Mouse (Mus musculus): Measurements from ENCODE around the gene Hs6st3. TPM values are rescaled to one million over a fixed set of nuclear protein-coding genes. Genes with fewer than 3 reads are reported as not detected.

Gene Hs6st3
- polyA plus RNA-seq, 1 experiment from 2014 or later = 0.16 TPM

GRCm38 (mm10) chr14:119849338-119849737 lies 711.2 kb downstream of the Hs6st3 start:
- H3K27me3 ChIP-seq (ENCODE audit: low read depth, poor library complexity, severe bottlenecking) = no peaks in the 10 kb centered on the region
- no peak overlapping the region for H3K27ac ChIP-seq
- WGBS = 90% methylated on average over 7 of the region's 7 CpGs
- peaks cover 7% of the 10 kb centered on the region for H3K4me1 ChIP-seq
- no peaks in the 10 kb centered on the region for H3K9me3 ChIP-seq (replicated peaks)
- H3K4me3 ChIP-seq = no peak overlapping the region
- H3K36me3 ChIP-seq = no peaks in the 10 kb centered on the region
- no peak for DNase-seq (ENCODE audit: low spot score)

DNA sequence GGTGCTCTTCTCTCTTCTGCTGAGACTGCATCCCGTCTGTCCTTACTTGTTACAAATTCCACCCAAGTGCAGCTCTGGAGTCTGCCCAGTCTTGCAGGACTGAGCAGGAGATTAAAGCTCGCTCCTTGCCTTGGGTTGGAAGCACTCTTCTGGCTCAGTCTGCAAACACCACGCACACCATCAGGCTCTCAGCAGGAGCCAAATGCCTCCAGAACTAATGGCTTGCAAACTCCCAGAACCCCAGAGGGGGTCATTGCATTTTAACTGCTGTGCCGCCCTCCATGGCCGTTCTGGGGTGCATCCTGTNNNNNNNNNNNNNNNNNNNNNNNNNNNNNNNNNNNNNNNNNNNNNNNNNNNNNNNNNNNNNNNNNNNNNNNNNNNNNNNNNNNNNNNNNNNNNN lies 714.0 kb downstream of the Hs6st3 start:
- Histone ChIP-seq H3K27me3 (ENCODE audit: low read depth, poor library complexity, severe bottlenecking) (no peaks in the 10 kb centered on the region), H3K4me1 (peaks cover 7% of the 10 kb centered on the region), H3K4me3 (0 out of 2 replicates have a peak overlapping the region, but pooled peaks have one; percentile 15), H3K36me3 (no peaks in the 10 kb centered on the region), H3K9me3 (replicated peaks) (no peaks in the 10 kb centered on the region), H3K27ac (no peak overlapping the region)
- DNase-seq (ENCODE audit: low spot score) = no peak
- WGBS = 6% methylated on average over 5 of the region's 5 CpGs

GRCm38 (mm10) chr14:119857338-119858291 lies 719.5 kb downstream of the Hs6st3 start:
- Histone ChIP-seq H3K4me1 (no peaks in the 10 kb centered on the region), H3K36me3 (no peaks in the 10 kb centered on the region), H3K27me3 (ENCODE audit: low read depth, poor library complexity, severe bottlenecking) (no peaks in the 10 kb centered on the region), H3K4me3 (no peak overlapping the region), H3K9me3 (replicated peaks) (no peaks in the 10 kb centered on the region), H3K27ac (no peak overlapping the region)
- WGBS = 76% methylated on average over 23 of the region's 23 CpGs
- no peak for DNase-seq (ENCODE audit: low spot score)

DNA sequence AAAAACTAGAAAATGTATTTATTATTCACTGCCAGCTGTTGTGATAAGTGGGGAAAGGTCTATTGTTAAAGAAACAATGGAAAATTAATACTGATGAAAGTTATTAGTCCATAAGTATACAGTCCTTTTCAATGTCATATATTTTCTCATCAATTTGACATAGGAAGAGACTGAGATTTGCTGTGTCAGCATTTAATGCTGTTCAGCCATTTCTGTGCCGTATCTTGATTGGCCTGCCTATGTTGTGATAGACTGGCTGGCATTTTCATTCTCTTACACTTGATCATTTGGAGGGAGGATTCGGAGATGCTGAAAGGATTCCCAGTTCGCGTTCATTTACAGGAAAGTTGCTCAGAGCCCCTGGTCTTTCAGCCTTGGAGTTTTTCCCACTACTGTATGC lies 735.5 kb downstream of the Hs6st3 start:
- no peaks in the 10 kb centered on the region for H3K9me3 ChIP-seq (replicated peaks)
- H3K36me3 ChIP-seq = no peaks in the 10 kb centered on the region
- H3K27ac ChIP-seq = no peak overlapping the region
- no peak overlapping the region for H3K4me3 ChIP-seq
- DNase-seq (ENCODE audit: low spot score) = no peak
- WGBS = 93% methylated on average over 4 of the region's 4 CpGs
- H3K27me3 ChIP-seq (ENCODE audit: low read depth, poor library complexity, severe bottlenecking) = no peaks in the 10 kb centered on the region
- no peaks in the 10 kb centered on the region for H3K4me1 ChIP-seq

DNA sequence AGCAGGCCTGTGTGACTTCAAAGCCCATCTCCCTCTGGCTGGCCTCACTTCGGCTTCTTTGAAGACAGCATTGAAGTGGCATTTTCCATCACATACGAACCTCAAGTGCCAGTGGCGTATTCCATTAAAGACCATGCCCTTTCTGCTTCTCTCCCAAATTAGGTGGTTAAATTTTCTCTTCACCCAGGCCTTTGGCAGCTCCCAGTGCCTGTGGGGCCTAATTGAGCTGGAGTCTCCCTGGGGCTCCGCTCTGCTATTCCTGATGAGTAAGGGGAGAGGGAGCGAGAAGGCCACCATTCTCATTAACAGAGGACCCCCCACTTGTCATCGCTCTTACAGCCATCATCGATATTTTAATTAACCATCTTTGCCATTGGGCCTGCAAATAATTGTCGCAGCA lies 754.8 kb downstream of the Hs6st3 start:
- 74% methylated on average over 8 of the region's 8 CpGs for WGBS
- H3K27me3 ChIP-seq (ENCODE audit: low read depth, poor library complexity, severe bottlenecking) = no peaks in the 10 kb centered on the region

GRCm38 (mm10) chr14:119895097-119895496 lies 757.0 kb downstream of the Hs6st3 start:
- no peaks in the 10 kb centered on the region for H3K27me3 ChIP-seq (ENCODE audit: low read depth, poor library complexity, severe bottlenecking)
- 88% methylated on average over 8 of the region's 8 CpGs for WGBS
- H3K4me1 ChIP-seq = peaks cover 7% of the 10 kb centered on the region; the same call in 1 of the 2 replicates
- DNase-seq (ENCODE audit: low spot score) = no peak
- H3K36me3 ChIP-seq = no peaks in the 10 kb centered on the region
- H3K27ac ChIP-seq = no peak overlapping the region
- H3K4me3 ChIP-seq = no peak overlapping the region
- no peaks in the 10 kb centered on the region for H3K9me3 ChIP-seq (replicated peaks)

More for the DNA sequence above, 754.8 kb downstream of the Hs6st3 start:
- H3K36me3 ChIP-seq = no peaks in the 10 kb centered on the region
- H3K4me1 ChIP-seq = peaks cover 7% of the 10 kb centered on the region; the same call in 1 of the 2 replicates
- no peak overlapping the region for H3K27ac ChIP-seq
- DNase-seq (ENCODE audit: low spot score) = no peak
- no peaks in the 10 kb centered on the region for H3K9me3 ChIP-seq (replicated peaks)
- H3K4me3 ChIP-seq = no peak overlapping the region

GRCm38 (mm10) chr14:119895765-119896465 lies 757.8 kb downstream of the Hs6st3 start:
- Histone ChIP-seq H3K36me3 (no peaks in the 10 kb centered on the region), H3K27ac (no peak overlapping the region), H3K27me3 (ENCODE audit: low read depth, poor library complexity, severe bottlenecking) (no peaks in the 10 kb centered on the region), H3K4me1 (peaks cover 7% of the 10 kb centered on the region; the same call in 1 of the 2 replicates), H3K9me3 (replicated peaks) (no peaks in the 10 kb centered on the region), H3K4me3 (no peak overlapping the region)
- no peak for DNase-seq (ENCODE audit: low spot score)
- WGBS = 40% methylated on average over 10 of the region's 10 CpGs

DNA sequence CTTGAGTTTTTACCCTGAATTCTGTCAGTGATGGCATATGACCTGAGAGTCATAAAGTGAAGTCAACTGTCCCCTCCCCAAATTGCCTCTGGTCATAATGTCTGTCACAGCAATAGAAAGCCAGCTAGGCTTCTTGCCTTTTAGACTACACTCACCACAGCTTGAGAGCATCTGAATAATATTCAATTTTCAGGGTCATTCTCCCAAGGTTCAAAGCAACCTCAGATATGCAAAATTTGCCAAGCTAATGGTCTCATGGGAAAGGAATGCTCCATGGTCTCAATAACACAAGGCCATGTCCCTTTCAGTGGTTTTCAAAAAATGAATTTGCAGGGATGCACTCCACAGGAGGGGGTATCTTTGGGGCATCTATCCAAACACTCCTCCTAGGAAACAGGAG lies 764.3 kb downstream of the Hs6st3 start:
- Histone ChIP-seq H3K4me3 (no peak overlapping the region), H3K27ac (no peak overlapping the region), H3K4me1 (no peaks in the 10 kb centered on the region), H3K9me3 (replicated peaks) (no peaks in the 10 kb centered on the region), H3K36me3 (no peaks in the 10 kb centered on the region), H3K27me3 (ENCODE audit: low read depth, poor library complexity, severe bottlenecking) (no peaks in the 10 kb centered on the region)
- no peak for DNase-seq (ENCODE audit: low spot score)

DNA sequence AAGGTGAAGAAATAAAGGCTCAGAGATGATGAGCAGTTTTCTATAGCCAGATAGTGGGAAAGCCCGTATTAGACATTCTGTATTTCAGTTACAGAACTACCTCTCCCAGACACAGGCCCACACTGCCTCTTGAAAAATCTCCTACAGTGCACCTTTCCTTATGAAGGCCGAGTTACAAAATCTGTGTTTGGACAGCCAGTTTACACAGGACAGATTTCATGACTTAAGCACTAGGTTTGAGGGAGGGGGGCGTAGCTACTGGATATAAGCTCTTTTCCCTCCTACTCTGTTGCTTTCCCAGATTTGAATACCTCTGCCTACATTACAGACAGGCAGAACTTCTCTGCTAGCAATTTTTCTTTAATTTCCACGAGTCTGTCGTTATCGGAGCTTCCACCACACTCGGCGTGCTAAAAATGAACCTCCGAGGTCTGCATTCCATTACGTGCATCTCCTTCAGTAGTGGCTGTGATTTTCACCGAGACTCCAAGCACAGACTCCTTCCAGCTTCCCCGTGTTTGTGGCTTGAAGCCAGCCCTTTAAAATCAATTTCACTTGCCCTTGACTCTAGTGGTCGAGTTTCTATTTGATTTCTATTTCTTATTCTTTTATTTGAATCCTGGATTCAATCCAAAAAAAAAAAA lies 770.0 kb downstream of the Hs6st3 start:
- Histone ChIP-seq H3K9me3 (replicated peaks) (no peaks in the 10 kb centered on the region), H3K36me3 (no peaks in the 10 kb centered on the region), H3K27ac (no peak overlapping the region), H3K4me3 (no peak overlapping the region), H3K27me3 (ENCODE audit: low read depth, poor library complexity, severe bottlenecking) (no peaks in the 10 kb centered on the region), H3K4me1 (no peaks in the 10 kb centered on the region)
- no peak for DNase-seq (ENCODE audit: low spot score)
- WGBS = 91% methylated on average over 13 of the region's 13 CpGs

DNA sequence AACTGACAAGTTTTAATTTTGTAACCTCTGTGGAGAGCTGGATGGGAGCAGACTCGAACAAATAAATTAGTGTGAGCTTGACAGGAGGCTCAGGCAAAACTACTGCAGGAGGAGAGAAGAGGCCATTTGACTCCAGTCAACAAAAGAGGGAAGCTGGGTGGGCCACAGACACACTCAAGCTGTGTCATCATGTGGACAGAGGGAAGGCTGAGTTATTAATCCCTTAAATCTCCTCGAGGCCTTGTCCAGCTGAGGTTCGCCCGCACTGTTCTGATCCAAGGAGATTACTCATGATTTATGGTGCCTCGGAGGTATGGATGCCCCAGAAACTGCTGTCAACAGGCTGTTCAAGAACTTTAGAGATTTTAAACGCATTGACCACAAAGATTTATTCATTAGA lies 776.4 kb downstream of the Hs6st3 start:
- no peak overlapping the region for H3K4me3 ChIP-seq
- no peaks in the 10 kb centered on the region for H3K36me3 ChIP-seq
- 54% methylated on average over 6 of the region's 6 CpGs for whole genome bisulfite sequencing
- DNase-seq (ENCODE audit: low spot score) = no peak
- no peak overlapping the region for H3K27ac ChIP-seq
- H3K27me3 ChIP-seq (ENCODE audit: low read depth, poor library complexity, severe bottlenecking) = no peaks in the 10 kb centered on the region
- no peaks in the 10 kb centered on the region for H3K4me1 ChIP-seq
- H3K9me3 ChIP-seq (replicated peaks) = no peaks in the 10 kb centered on the region

DNA sequence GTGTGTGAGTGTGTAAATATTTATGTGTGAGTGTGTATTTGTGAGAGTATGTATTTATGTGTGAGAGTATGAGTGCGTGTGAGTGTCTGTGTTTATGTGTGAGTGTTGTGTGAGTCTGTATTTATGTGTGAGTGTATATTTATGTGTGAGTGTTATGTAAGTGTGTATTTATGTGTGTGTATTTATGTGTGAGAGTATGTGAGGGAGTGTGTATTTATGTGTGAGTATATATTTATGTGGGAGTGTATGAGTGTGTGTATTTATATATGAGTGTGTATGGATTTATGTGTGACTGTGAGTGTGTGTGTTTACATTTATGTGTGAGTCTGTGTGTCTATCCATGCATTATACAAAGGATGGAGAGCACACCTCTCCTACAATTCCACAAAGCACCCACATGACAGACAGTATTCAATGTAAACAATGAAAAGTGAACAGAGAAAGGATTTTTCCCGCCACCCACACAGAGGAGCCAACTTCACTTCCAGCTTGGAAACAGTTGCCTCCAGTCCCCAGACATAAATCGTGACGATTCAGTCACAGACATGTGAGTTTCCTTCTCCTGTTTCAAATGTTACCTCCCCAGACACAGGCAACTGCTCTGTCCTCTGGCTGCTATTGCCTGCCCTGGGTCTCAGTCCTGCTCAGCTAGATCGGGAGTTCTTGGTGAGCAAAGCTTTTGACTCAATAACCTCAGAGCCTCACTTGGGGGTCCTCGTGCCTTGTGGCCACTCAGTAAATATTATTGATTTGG lies 780.3 kb downstream of the Hs6st3 start:
- Histone ChIP-seq H3K27ac (no peak overlapping the region), H3K4me3 (no peak overlapping the region), H3K4me1 (no peaks in the 10 kb centered on the region), H3K36me3 (no peaks in the 10 kb centered on the region), H3K9me3 (replicated peaks) (no peaks in the 10 kb centered on the region), H3K27me3 (ENCODE audit: low read depth, poor library complexity, severe bottlenecking) (no peaks in the 10 kb centered on the region)
- WGBS = 77% methylated on average over 6 of the region's 6 CpGs
- no peak for DNase-seq (ENCODE audit: low spot score)

- 87% methylated on average over 1 of the region's 1 CpGs for WGBS
- DNase-seq (ENCODE audit: low spot score) = no peak
- Histone ChIP-seq H3K9me3 (replicated peaks) (no peaks in the 10 kb centered on the region), H3K4me1 (no peaks in the 10 kb centered on the region), H3K4me3 (no peak overlapping the region), H3K27me3 (ENCODE audit: low read depth, poor library complexity, severe bottlenecking) (no peaks in the 10 kb centered on the region), H3K27ac (no peak overlapping the region), H3K36me3 (no peaks in the 10 kb centered on the region)
Measured at GRCm38 (mm10) chr14:119919177-119919576, 781.0 kb downstream of the Hs6st3 start.
